Mouse (Mus musculus) ES-Bruce4 (cell line): Measurements from ENCODE around the gene Tsr2.

Source experiments
- CTCF ChIP-seq: IDR thresholded peaks from one replicate; pipeline ENCODE4 v1.8.1; 2011; ENCODE audit warnings: low read depth, low read length
- POLR2A ChIP-seq: IDR thresholded peaks from one replicate; pipeline ENCODE4 v1.8.1; 2011; ENCODE audit warnings: low read length; ENCODE audit not compliant: insufficient read depth

- TF ChIP-seq CTCF = no peak
- no peak for TF ChIP-seq POLR2A
Observed at GRCm38 (mm10) chrX:151045850-151046249, 50.5 kb downstream of the Tsr2 start, which contains the start of gene Fgd1.
